Mouse (Mus musculus) spleen, adult 12 weeks (tissue): ENCODE data around the gene Tnfsfm13.
"Not testable (repeated sequence)": the region's sequence is repeated elsewhere in the genome, so short reads cannot be mapped to it uniquely, and the experiment has no call there.

ENCODE experiments used
- DNase-seq: peaks from one replicate; pipeline ENCODE4 v3.0.0; 2022; ENCODE audit warnings: low spot score

Tnfsfm13 gene

GRCm38 (mm10) chr11:69695361-69696181, at the start of gene Tnfsfm13, which contains the start of gene Tnfsf12:
Gene Tnfsfm13 (minus strand): TSS chr11:69696098.
Gene Tnfsf12 (minus strand): TSS chr11:69695849.
- no peak for DNase-seq

GRCm38 (mm10) chr11:69731408-69731807, 35.5 kb upstream of the Tnfsfm13 start:
- not testable (repeated sequence) for DNase-seq

- DNase-seq, result peak; percentile 57
Observed at GRCm38 (mm10) chr11:69729063-69729462, 33.2 kb upstream of the Tnfsfm13 start.

- DNase-seq, result no peak
Observed at GRCm38 (mm10) chr11:69725951-69726350, 30.1 kb upstream of the Tnfsfm13 start.

- DNase-seq, result no peak
Observed at GRCm38 (mm10) chr11:69723074-69723473, 27.2 kb upstream of the Tnfsfm13 start.

GRCm38 (mm10) chr11:69720852-69721251, 25.0 kb upstream of the Tnfsfm13 start:
- DNase-seq, result no peak

GRCm38 (mm10) chr11:69719423-69719822, 23.5 kb upstream of the Tnfsfm13 start:
- DNase-seq, result no peak

- no peak for DNase-seq
Observed at GRCm38 (mm10) chr11:69718661-69719060, 22.8 kb upstream of the Tnfsfm13 start.

GRCm38 (mm10) chr11:69716953-69717352, 21.1 kb upstream of the Tnfsfm13 start:
- DNase-seq, result no peak

- no peak for DNase-seq
Observed at GRCm38 (mm10) chr11:69715929-69716328, 20.0 kb upstream of the Tnfsfm13 start.

- DNase-seq, result no peak
Observed at GRCm38 (mm10) chr11:69715482-69715881, 19.6 kb upstream of the Tnfsfm13 start.

GRCm38 (mm10) chr11:69714636-69715329, 18.9 kb upstream of the Tnfsfm13 start:
- DNase-seq, result no peak

- DNase-seq, result no peak
Observed at GRCm38 (mm10) chr11:69712954-69713672, 17.2 kb upstream of the Tnfsfm13 start.

GRCm38 (mm10) chr11:69711082-69711481, 15.2 kb upstream of the Tnfsfm13 start:
- no peak for DNase-seq

GRCm38 (mm10) chr11:69710470-69710869, 14.6 kb upstream of the Tnfsfm13 start:
- DNase-seq, result no peak

- DNase-seq, result no peak
Observed at GRCm38 (mm10) chr11:69709554-69710446, 13.9 kb upstream of the Tnfsfm13 start.

- DNase-seq, result no peak
Observed at GRCm38 (mm10) chr11:69708614-69709265, 12.8 kb upstream of the Tnfsfm13 start.

GRCm38 (mm10) chr11:69707873-69708381, 12.0 kb upstream of the Tnfsfm13 start:
- DNase-seq, result no peak

GRCm38 (mm10) chr11:69707480-69707847, 11.6 kb upstream of the Tnfsfm13 start:
- no peak for DNase-seq

- no peak for DNase-seq
Observed at GRCm38 (mm10) chr11:69706775-69707479, 11.0 kb upstream of the Tnfsfm13 start.
